Mouse (Mus musculus): ENCODE results near the gene Rtp2.

Gene Rtp2

GRCm38 (mm10) chr16:23885098-23885497, 47.1 kb downstream of the Rtp2 start:
- DNase-seq: no peak
